Mouse (Mus musculus): ENCODE data around the gene Nrxn1.

DNA sequence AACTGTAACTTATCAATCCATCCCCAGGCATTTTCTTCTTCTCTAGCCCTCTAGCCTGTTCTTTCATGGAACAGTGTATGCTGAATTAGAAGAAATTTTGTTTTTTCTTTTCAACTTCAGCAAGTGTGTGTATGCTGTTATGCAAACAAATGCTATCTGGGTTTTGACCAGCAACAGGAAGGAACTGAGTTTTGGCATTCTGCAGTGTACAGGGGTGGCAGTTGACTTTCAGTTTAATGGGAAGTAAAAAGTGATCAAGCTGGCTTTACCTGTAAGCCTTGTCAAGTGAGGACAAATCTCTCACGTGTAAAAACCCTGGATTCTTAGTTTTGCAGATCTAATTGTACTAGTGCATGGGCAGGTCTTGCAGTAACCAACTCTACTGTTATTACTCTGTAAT lies 95.2 kb downstream of the Nrxn1 start:
- TF ChIP-seq CTCF (IDR thresholded peaks at IDR 0.05; ENCODE audit: low read depth) (no peak), EP300 (optimal IDR thresholded peaks at IDR 0.05) (no peak)
